Mouse (Mus musculus) neural tube, embryonic 15.5 days (tissue): ENCODE results near the gene Alyref2. TPM values are rescaled to one million over a fixed set of nuclear protein-coding genes. Genes with fewer than 3 reads are reported as not detected.

Experiments used
- ATAC-seq: fragments of 200-750 bp; cut with Nextera tagmentation; 2 replicates; pipeline ENCODE4 v1.8.0; 2017; ENCODE audit warnings: mild to moderate bottlenecking, moderate TSS enrichment, moderate library complexity; ENCODE audit not compliant: low FRiP score
- H3K27ac ChIP-seq: fragments of 300-500 bp; sonication (generic); replicated peaks from 2 replicates; pipeline ENCODE4 v1.5.1; 2015; ENCODE audit warnings: mild to moderate bottlenecking, inconsistent platforms
- H3K27me3 ChIP-seq: fragments of 300-500 bp; sonication (generic); replicated peaks from 2 replicates; pipeline ENCODE4 v1.6.1; 2015; ENCODE audit warnings: inconsistent platforms
- H3K36me3 ChIP-seq: fragments of 300-500 bp; sonication (generic); 2 replicates; pipeline ENCODE4 v1.6.1; 2015; ENCODE audit warnings: inconsistent platforms
- H3K4me1 ChIP-seq: fragments of 300-500 bp; sonication (generic); 2 replicates; pipeline ENCODE4 v1.6.1; 2015; ENCODE audit warnings: inconsistent platforms
- H3K4me2 ChIP-seq: fragments of 300-500 bp; sonication (generic); 2 replicates; pipeline ENCODE4 v1.6.1; 2015; ENCODE audit warnings: inconsistent platforms, mild to moderate bottlenecking, moderate library complexity
- H3K4me3 ChIP-seq: fragments of 300-500 bp; sonication (generic); replicated peaks from 2 replicates; pipeline ENCODE4 v1.5.1; 2015; ENCODE audit warnings: mild to moderate bottlenecking, inconsistent platforms
- H3K9ac ChIP-seq: fragments of 300-500 bp; sonication (generic); replicated peaks from 2 replicates; pipeline ENCODE4 v1.6.1; 2015; ENCODE audit warnings: mild to moderate bottlenecking, inconsistent platforms
- H3K9me3 ChIP-seq: fragments of 300-500 bp; sonication (generic); replicated peaks from 2 replicates; pipeline ENCODE4 v1.6.1; 2016; ENCODE audit warnings: inconsistent platforms
- WGBS: fragments of 180-500 bp; shearing (Covaris S2); methylation state at CpG from one replicate; pipeline ENCODE4 v1.1.7; 2015; ENCODE audit warnings: mixed read lengths; 5-methylcytosine and 5-hydroxymethylcytosine counted together
- polyA plus RNA-seq: library from polyadenylated mRNA; unstranded; fragments of >200 nt; fragmentation: Nextera tagmentation; extraction: Ambion mirVana; gene quantifications from 2 replicates; pipeline ENCODE4 v1.2.1, GENCODE M21; 2015

Gene Alyref2
- polyA plus RNA-seq: 30.6 and 34.7 TPM in 2 replicates

DNA sequence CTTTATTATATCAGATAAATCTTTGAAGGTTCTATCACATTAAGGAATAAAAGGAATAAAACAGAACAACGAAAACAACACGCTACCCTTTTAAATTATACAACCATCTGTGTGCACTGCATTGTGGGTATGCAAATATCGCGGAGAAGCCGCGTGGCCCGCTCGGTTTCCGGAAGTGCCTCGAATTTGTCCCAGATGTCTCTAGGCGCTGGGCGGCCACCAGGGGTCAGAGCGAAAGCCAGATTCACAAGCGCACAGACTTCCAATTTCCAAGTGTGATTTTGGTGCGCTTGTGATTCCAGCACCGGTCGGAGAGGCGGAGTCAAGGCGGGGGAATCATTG, at the start of gene Alyref2:
Gene Alyref2 (plus strand): TSS at position 229 of the 342 bp plus-strand sequence.
- H3K27me3 ChIP-seq: no peaks in the 10 kb centered on the region
- 0 out of 2 replicates have a peak, but pooled peaks cover 13% of the 10 kb centered on the region for H3K36me3 ChIP-seq
- no peaks in the 10 kb centered on the region for H3K9me3 ChIP-seq
- peak within 1 kb of the TSS; percentile 97 for H3K27ac ChIP-seq
- under 1% methylated on average over 19 of the region's 19 CpGs for WGBS
- H3K9ac ChIP-seq: peak within 1 kb of the TSS; percentile 79
- peak within 1 kb of the TSS; percentile 76 for H3K4me2 ChIP-seq
- peak; percentile 91 for ATAC-seq
- peaks cover 17% of the 10 kb centered on the region for H3K4me1 ChIP-seq
- peak within 1 kb of the TSS; percentile 66 for H3K4me3 ChIP-seq

DNA sequence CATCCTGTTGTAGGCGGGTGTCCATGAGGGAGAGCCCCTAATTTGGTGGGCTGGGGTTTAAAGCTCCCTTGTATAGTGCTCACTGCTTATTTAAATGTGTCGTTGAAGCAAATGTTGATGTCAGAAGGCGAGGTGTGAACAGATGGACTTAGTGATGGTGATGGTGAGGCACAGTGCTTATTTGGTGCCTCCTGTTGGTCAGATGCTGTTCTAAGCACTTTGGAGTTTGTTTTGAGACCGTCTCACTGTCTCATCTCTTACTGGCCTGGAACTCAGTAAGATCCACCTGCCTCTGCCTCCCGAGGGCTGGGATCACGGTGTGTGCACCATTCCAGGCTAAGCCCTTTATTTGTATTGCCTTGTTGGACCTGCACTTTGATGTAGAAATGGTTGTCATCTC, 48.4 kb upstream of the Alyref2 start:
- WGBS: 87% methylated on average over 6 of the region's 6 CpGs
- ATAC-seq: no peak
- Histone ChIP-seq H3K27ac (no peak overlapping the region), H3K9ac (no peak overlapping the region), H3K9me3 (no peaks in the 10 kb centered on the region), H3K36me3 (no peaks in the 10 kb centered on the region), H3K27me3 (no peaks in the 10 kb centered on the region), H3K4me3 (no peak overlapping the region), H3K4me1 (peaks cover 3% of the 10 kb centered on the region; the same call in 1 of the 2 replicates), H3K4me2 (no peak overlapping the region)

DNA sequence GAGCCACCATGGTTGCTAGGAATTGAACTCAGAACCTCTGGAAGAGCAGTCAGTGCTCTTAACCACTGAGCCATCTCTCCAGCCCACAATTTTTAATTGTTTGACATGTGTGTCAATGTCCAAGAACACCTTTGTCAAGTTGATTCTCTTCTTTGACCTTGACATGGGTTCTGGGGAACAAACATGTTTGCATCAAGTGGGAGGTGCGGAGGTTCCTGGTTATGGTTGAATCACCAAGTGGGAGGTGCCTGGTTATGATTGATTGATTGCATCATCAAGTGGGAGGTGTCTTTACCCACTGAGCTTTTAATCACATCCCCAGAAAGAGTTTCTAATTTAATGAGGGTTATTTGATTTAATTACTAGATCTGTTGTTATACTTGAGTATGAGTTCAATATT, 45.7 kb upstream of the Alyref2 start:
- ATAC-seq: no peak
- Histone ChIP-seq H3K36me3 (no peaks in the 10 kb centered on the region), H3K9me3 (no peaks in the 10 kb centered on the region), H3K27me3 (no peaks in the 10 kb centered on the region), H3K9ac (no peak overlapping the region), H3K4me3 (no peak overlapping the region), H3K4me1 (peaks cover 8% of the 10 kb centered on the region; the same call in 1 of the 2 replicates), H3K27ac (no peak overlapping the region), H3K4me2 (no peak overlapping the region)
- 89% methylated on average over 1 of the region's 1 CpGs for WGBS

GRCm38 (mm10) chr1:171459791-171460190, 43.5 kb upstream of the Alyref2 start:
- Histone ChIP-seq H3K4me2 (no peak overlapping the region), H3K4me1 (peaks cover 8% of the 10 kb centered on the region; the same call in 1 of the 2 replicates), H3K9me3 (no peaks in the 10 kb centered on the region), H3K9ac (no peak overlapping the region), H3K4me3 (no peak overlapping the region), H3K27ac (no peak overlapping the region), H3K36me3 (no peaks in the 10 kb centered on the region), H3K27me3 (no peaks in the 10 kb centered on the region)
- WGBS: 52% methylated on average over 5 of the region's 5 CpGs
- ATAC-seq: no peak

GRCm38 (mm10) chr1:171460551-171461503, 42.5 kb upstream of the Alyref2 start:
- Histone ChIP-seq H3K4me3 (no peak overlapping the region), H3K27me3 (no peaks in the 10 kb centered on the region), H3K9me3 (no peaks in the 10 kb centered on the region), H3K36me3 (no peaks in the 10 kb centered on the region), H3K9ac (no peak overlapping the region), H3K27ac (no peak overlapping the region), H3K4me2 (no peak overlapping the region), H3K4me1 (peaks cover 8% of the 10 kb centered on the region; the same call in 1 of the 2 replicates)
- 96% methylated on average over 22 of the region's 22 CpGs for WGBS
- ATAC-seq: no peak

DNA sequence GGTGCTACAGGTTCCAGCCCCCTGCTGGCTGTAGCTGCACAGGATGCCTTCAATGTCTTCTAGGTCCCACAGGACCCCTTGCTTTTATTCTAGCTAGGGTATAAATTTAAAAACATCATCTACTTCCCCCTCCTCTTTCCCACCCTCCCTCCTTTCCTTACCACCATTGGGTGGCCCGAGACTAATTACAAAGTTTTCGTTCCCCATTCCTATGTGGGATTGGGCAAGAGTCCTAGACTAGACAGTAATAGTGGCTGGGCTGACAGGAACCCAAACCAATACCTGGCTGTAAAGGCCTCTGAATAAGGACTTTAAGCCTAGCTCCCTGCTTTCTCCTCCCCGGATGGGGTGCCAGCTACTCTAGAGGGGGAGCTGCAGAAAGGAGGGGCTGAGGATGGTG, 40.1 kb upstream of the Alyref2 start:
- peaks cover 8% of the 10 kb centered on the region; the same call in 1 of the 2 replicates for H3K4me1 ChIP-seq
- no peak overlapping the region for H3K27ac ChIP-seq
- no peaks in the 10 kb centered on the region for H3K9me3 ChIP-seq
- no peak overlapping the region for H3K4me2 ChIP-seq
- no peaks in the 10 kb centered on the region for H3K27me3 ChIP-seq
- H3K9ac ChIP-seq: no peak overlapping the region
- WGBS: 94% methylated on average over 3 of the region's 3 CpGs
- no peak overlapping the region for H3K4me3 ChIP-seq
- H3K36me3 ChIP-seq: no peaks in the 10 kb centered on the region
- ATAC-seq: no peak

- Histone ChIP-seq H3K9me3 (no peaks in the 10 kb centered on the region), H3K9ac (no peak overlapping the region), H3K27ac (no peak overlapping the region), H3K4me2 (no peak overlapping the region), H3K4me3 (no peak overlapping the region), H3K4me1 (no peaks in the 10 kb centered on the region), H3K36me3 (no peaks in the 10 kb centered on the region), H3K27me3 (no peaks in the 10 kb centered on the region)
- ATAC-seq: no peak
- WGBS: 88% methylated on average over 5 of the region's 5 CpGs
These were observed 37.4 kb upstream of the Alyref2 start for GRCm38 (mm10) chr1:171465749-171466412.

DNA sequence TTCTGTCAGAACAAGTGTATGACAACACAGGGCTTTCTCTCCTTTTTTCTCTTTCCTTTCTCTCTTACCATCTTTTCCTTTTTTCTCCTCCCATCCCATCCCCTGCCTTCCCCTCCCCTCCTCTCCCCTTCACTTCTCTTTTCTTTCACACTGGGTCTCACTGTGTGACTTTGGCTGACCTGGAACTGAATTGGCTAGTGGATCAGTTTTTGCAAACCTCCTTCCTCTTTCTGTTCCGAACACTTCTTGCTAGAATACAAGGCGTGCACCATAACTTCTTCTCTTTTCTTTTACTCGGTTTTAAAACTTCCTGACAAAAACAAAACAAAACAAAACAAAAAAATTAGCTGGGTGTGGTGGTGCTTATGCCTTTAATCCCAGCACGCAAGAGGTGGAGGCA, 36.7 kb upstream of the Alyref2 start:
- Histone ChIP-seq H3K4me2 (no peak overlapping the region), H3K9me3 (no peaks in the 10 kb centered on the region), H3K4me3 (no peak overlapping the region), H3K36me3 (no peaks in the 10 kb centered on the region), H3K27ac (no peak overlapping the region), H3K27me3 (no peaks in the 10 kb centered on the region), H3K9ac (no peak overlapping the region), H3K4me1 (no peaks in the 10 kb centered on the region)
- 82% methylated on average over 4 of the region's 4 CpGs for WGBS
- ATAC-seq: no peak

GRCm38 (mm10) chr1:171469678-171470077, 33.6 kb upstream of the Alyref2 start:
- H3K27ac ChIP-seq: no peak overlapping the region
- H3K4me1 ChIP-seq: no peaks in the 10 kb centered on the region
- ATAC-seq: no peak
- H3K36me3 ChIP-seq: no peaks in the 10 kb centered on the region
- 93% methylated on average over 3 of the region's 3 CpGs for WGBS
- H3K4me2 ChIP-seq: no peak overlapping the region
- H3K4me3 ChIP-seq: no peak overlapping the region
- no peak overlapping the region for H3K9ac ChIP-seq
- H3K9me3 ChIP-seq: no peaks in the 10 kb centered on the region
- H3K27me3 ChIP-seq: no peaks in the 10 kb centered on the region

- H3K9me3 ChIP-seq: no peaks in the 10 kb centered on the region
- WGBS: 35% methylated on average over 7 of the region's 7 CpGs
- H3K27ac ChIP-seq: no peak overlapping the region
- no peaks in the 10 kb centered on the region for H3K4me1 ChIP-seq
- no peak overlapping the region for H3K4me3 ChIP-seq
- H3K27me3 ChIP-seq: no peaks in the 10 kb centered on the region
- no peak overlapping the region for H3K4me2 ChIP-seq
- ATAC-seq: no peak
- no peak overlapping the region for H3K9ac ChIP-seq
- H3K36me3 ChIP-seq: no peaks in the 10 kb centered on the region
These were observed 32.9 kb upstream of the Alyref2 start for GRCm38 (mm10) chr1:171470371-171470871.

- Histone ChIP-seq H3K9me3 (no peaks in the 10 kb centered on the region), H3K4me2 (no peak overlapping the region), H3K4me1 (no peaks in the 10 kb centered on the region), H3K36me3 (no peaks in the 10 kb centered on the region), H3K9ac (no peak overlapping the region), H3K4me3 (no peak overlapping the region), H3K27ac (no peak overlapping the region), H3K27me3 (no peaks in the 10 kb centered on the region)
- no peak for ATAC-seq
- WGBS: 93% methylated on average over 5 of the region's 5 CpGs
These were observed 32.4 kb upstream of the Alyref2 start for GRCm38 (mm10) chr1:171470896-171471295.
